Mouse (Mus musculus) right cerebral cortex, adult 2 months (tissue): ENCODE measurements at regions not wholly inside any gene's neighbourhood (a gene's known extent, or its start where the extent isn't known, plus 50 kb on each side); places are given as distances from the start of the nearest gene placed in this dataset.

Experiments used
- DNase-seq, 2 experiments: peaks; one replicate each; pipeline ENCODE4 v3.0.0; 2021 to 2022; ENCODE audit warnings: low spot score in 2 of 2

DNA sequence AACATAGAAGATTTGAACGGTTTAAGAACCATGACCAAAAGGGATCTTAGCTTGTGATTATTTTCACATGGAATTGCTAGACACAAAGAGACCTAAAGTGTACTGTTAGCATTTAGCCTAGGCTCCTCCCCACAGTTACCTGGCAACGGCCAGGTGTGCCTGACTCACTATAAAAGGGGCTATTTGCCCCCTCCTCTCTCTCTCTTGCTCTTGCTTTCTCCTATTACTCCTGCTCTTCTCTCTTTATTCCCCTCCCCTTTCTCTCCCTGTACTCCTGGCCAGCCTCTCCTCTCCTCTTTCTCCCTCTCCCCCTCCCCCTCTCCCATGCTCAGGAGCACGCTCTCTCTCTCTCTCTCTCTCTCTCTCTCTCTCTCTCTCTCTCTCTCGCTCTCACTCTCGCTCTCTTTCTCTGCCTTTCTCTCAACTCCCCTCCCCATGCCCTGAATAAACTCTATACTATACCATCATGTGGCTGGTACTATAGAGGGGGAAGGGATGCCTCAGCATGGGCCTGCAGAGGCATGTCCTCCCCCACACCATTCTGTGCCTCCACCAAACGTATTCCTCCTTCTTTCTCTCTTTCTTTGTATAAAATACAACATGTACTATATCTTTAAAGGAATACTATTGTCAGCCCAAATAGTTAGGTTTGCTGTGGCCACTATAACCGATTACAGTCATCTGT, 603.9 kb downstream of the Rps29 start:
- no peak for DNase-seq

DNA sequence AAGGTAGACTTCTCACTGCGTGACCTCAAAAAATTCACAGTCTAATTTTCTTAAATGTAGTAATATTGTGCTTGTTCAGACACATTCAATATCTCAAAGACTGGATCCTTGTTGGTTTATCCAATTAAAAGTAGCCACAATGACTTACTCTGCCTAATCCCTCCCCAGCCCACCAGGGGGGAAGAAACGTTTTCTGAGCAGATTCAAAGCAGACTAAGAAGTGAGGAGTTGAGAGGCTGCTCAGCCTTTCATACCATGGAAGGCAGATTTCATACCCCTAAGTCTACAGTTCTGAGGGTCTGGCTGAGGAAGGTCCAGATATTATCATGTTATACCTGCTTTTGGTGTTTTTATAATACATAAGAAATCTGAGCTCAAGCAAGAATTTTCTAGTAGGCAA, 604.7 kb downstream of the Rps29 start:
- DNase-seq, result no peak

DNA sequence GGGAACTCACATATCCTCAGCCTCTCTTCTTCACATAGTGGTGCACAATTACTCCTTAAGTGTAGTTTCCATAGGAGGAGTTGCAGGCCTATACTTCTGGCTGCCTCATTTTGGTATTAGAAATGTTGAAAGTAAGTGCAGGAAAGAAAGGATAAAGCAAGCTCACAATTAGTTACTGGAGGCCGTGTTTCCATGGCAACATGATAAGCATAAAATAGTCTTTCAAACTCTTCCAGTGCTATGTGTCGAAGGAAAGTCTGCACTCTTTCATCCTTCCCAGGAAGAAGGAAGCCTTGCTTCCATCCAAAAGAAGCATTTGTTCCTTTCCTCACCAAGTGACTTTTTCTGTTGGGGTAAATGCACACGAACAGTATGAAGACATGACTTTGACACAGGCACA, 617.2 kb downstream of the Rps29 start:
- DNase-seq, result no peak

DNA sequence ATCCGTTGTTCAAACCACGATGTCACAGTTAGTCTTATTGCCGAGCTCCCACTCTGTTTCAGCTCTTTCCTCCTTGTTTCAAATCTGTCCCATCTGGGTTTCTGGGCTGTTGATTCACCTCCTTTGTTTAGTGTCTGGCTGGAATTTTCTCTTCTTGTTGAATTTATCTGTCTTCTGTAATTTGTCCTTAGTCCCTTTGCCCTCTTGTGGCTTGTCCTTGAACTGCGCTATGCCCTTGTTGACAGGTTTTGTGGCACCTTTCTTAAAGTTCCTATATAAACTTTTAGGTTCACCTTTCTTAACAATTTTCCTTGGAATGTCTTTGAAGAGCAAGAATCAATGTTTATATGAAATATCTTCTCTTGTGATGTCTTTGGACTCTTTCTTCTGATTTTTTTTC, 658.2 kb downstream of the Rps29 start:
- peak in 1 of 2 experiments; percentile 2 for DNase-seq

DNA sequence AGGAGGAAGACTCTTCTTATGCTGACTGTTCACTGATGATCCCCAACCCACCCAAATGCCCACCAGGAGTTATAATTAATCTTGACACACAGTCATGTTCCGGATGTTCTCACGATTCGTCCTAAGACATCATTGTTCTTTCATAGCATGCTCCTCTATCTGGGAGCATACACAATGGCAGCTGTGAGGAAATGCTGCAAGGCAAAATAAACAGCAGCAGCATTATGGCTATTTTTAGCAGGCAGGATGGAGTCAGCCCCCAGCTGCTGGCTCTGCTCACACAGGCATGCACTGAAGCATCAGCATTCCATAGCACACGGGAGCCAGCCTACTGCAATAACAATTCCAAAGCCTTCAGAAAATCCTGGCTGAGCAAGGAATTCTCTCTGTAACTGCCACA, 696.0 kb downstream of the Rps29 start:
- peak; percentile 14 to 37 for DNase-seq

DNA sequence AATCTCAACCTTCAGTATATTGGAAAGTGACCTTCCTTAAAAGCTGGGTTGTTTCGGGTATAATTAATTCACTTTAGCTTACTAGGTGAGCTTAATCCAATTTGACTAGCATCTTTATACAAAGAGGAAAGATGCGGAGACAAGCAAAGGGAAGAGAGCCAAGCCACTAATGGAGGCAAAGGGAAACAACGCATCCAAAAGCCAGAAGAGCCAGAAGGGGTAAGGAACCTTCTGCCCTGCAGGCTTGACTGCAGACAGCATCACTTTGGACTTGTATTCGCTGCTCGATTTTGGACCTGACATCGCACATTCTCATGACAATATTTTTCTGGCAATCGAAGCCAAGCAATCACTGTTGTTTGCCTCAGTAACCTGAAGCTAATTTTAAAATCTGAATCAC, 700.8 kb downstream of the Rps29 start:
- no peak for DNase-seq

DNA sequence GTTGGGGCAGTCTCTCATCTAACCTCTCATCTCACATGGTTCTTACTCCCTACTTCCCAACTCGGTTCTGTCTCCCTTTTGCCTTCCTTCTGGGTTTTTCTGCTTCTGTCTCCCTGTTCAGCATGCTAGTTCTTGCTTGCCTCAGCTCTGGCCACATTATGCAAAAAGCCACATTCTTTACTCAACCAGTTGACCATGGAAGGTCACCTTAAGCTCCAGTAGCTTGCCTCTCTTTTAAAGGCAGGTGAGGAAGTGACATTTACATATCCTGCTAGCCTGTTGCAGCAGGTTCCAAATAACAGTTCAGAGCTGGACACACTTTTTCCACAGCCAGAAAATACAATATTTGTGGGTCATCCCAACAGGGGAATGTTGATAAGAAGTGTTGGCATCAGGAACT, 732.4 kb downstream of the Rps29 start:
- DNase-seq, result no peak

DNA sequence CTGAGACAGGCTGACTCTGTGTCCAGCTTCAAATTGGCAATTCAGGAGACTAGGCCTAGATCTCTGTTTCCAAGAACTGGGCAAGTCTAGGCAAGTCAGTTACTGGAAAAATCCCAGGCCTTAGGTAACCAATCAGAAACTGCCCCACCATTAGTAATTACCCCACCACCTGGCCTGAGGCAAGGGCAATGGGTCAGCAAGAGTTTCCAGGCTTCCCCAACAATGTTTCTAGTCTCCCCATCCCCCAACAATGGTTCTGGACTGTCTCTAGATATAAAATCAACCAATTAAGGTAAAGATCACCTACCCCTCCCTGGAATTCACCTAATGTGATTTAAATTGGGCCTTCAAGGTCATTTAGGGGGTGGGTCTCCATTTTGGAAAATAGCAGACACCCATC, 734.0 kb downstream of the Rps29 start:
- no peak for DNase-seq
